Mouse (Mus musculus): ENCODE data around the gene Tnip3. TPM values are rescaled to one million over a fixed set of nuclear protein-coding genes. Genes with fewer than 3 reads are reported as not detected.

The Tnip3 gene
- total and polyA plus RNA-seq, 3 experiments, result 0.78 to 2.7 (median 2.0) TPM

DNA sequence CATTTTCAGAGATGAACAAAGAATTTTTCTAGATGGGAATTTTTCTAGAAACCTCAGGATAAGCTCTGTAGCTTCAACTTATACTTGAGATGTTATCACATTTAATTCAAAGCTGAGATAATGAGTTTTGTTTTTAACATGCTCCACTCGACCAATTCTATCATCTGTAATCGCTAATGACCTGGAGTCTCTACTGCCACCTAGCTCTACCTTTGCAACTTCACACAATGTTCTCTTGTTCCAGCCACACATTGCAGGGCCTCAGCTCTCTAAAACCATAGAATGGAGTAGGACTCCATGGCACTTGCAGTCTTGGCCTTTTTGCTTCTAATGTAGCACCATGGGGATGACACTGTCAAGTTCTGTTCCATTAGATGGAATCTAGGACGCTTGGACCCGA lies 90.5 kb downstream of the Tnip3 start:
- Histone ChIP-seq H3K4me1 (ENCODE audit: control insufficient read depth, insufficient read depth, low read length) (peaks cover 3% of the 10 kb centered on the region), H3K9ac (ENCODE audit: low read depth, low read length) (no peak overlapping the region), H3K79me2 (replicated peaks; ENCODE audit: control insufficient read depth, insufficient read depth, low read length) (no peaks in the 10 kb centered on the region), H3K36me3 (ENCODE audit: control insufficient read depth, insufficient read depth, low read length) (peaks cover 9% of the 10 kb centered on the region; the same call in 1 of the 2 replicates), H3K27ac (no peak overlapping the region), H3K27me3 (ENCODE audit: control insufficient read depth, insufficient read depth, low read length) (no peaks in the 10 kb centered on the region), H3K4me3 (no peak overlapping the region)
- intact Hi-C loops (cut with DNase I), result loop anchor here (2.0 kb wide), 2 partner anchors 39 to 105 kb away; no protein-coding TSS in a partner anchor
- no peak for TF ChIP-seq POLR2A (IDR thresholded peaks at IDR 0.05; ENCODE audit: insufficient read depth, low read depth, low read length)
- peak; percentile 56 for TF ChIP-seq CTCF (IDR thresholded peaks at IDR 0.05)
- WGBS, result 69% methylated on average over 4 of the region's 4 CpGs
- DNase-seq, result no peak

DNA sequence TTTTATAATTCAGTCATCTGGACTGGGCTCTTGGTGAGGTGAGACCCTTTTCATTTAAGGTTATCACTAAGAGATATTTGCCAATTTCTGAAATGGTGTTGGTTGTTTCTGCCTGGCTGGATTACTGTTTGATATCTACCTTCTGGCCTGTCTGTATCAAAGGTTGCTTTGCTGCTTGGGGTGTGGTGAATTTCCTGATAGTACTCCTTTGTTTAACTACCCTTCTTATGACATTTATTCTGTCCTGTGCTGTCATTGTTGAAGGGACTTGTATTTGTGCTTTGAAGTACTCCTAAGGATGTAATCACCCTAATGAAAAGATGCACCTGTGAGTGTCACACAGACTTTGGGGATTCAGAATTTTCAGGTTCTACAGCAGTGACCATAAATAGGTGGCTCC lies 96.1 kb downstream of the Tnip3 start:
- DNase-seq, result no peak

DNA sequence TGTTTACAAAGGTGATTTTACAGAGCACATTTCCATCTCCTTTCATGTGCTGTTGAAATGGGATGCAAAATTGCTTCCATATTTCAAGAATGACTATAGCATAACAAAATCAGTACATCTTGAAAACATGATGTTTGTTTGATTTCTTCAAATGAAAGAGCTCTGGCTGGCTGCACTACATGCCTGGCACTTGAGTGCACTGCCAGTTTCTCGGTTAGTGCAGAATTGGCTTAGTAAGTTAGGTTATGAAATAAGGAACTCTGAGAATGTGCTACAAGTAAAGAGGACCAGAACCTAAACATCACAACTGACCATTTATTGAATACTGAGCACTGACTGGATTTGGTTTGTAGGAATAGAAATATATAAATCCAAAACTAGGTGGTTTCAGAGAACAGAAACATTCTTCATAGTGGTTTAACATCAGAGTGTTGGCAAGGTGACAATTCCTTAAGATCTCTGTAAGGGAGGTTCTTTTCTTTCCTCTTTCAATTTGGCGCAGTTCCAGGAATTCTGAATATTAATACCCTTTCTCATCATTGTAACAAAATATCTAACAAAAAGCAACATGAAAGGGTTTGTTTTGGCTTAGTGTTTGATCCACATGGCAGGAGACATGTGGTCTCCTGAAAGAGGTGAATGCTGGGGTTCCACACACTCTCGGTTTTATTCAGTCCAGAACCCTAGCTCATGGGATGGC lies 98.1 kb downstream of the Tnip3 start:
- no peaks in the 10 kb centered on the region for H3K27me3 ChIP-seq (ENCODE audit: control insufficient read depth, insufficient read depth, low read length)
- WGBS, result 71% methylated on average over 3 of the region's 3 CpGs

More for the DNA sequence above, 96.1 kb downstream of the Tnip3 start:
- intact Hi-C loops (cut with DNase I), result no loop called here
- Histone ChIP-seq H3K9ac (ENCODE audit: low read depth, low read length) (no peak overlapping the region), H3K4me3 (no peak overlapping the region), H3K27ac (no peak overlapping the region), H3K4me1 (ENCODE audit: control insufficient read depth, insufficient read depth, low read length) (no peaks in the 10 kb centered on the region; the same call in 1 of the 2 replicates), H3K79me2 (replicated peaks; ENCODE audit: control insufficient read depth, insufficient read depth, low read length) (no peaks in the 10 kb centered on the region), H3K27me3 (ENCODE audit: control insufficient read depth, insufficient read depth, low read length) (no peaks in the 10 kb centered on the region), H3K36me3 (ENCODE audit: control insufficient read depth, insufficient read depth, low read length) (peaks cover 2% of the 10 kb centered on the region; the same call in 1 of the 2 replicates)
- TF ChIP-seq EP300 (IDR thresholded peaks at IDR 0.05; ENCODE audit: insufficient read depth, low read depth, low read length) (no peak), CTCF (IDR thresholded peaks at IDR 0.05) (no peak), POLR2A (IDR thresholded peaks at IDR 0.05; ENCODE audit: insufficient read depth, low read depth, low read length) (no peak)

DNA sequence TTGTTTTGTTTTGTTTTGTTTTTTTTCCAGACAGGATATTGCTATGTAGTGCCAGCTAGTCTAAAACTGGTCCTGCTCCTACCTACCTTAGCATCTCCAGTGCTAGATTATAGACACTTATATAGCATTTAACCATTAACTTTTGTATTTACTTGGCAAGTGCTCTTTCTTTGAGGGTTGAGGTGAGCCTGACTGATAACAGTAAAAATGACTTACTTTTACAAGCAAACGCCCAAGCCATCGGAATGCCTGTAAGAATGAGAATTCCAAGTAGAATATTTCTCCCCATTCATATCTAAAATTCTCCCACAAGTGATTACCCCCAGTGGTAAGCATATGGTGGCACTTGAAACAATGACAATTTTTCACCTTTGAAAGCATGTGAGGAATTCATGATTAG lies 105.5 kb downstream of the Tnip3 start:
- DNase-seq, result no peak
- Histone ChIP-seq H3K79me2 (replicated peaks; ENCODE audit: control insufficient read depth, insufficient read depth, low read length) (no peaks in the 10 kb centered on the region), H3K27ac (no peak overlapping the region), H3K4me3 (no peak overlapping the region), H3K36me3 (ENCODE audit: control insufficient read depth, insufficient read depth, low read length) (no peaks in the 10 kb centered on the region), H3K9ac (ENCODE audit: low read depth, low read length) (no peak overlapping the region), H3K27me3 (ENCODE audit: control insufficient read depth, insufficient read depth, low read length) (no peaks in the 10 kb centered on the region), H3K4me1 (ENCODE audit: control insufficient read depth, insufficient read depth, low read length) (no peaks in the 10 kb centered on the region)
- intact Hi-C loops (cut with DNase I), result no loop called here
- 67% methylated on average over 2 of the region's 2 CpGs for WGBS
- TF ChIP-seq EP300 (IDR thresholded peaks at IDR 0.05; ENCODE audit: insufficient read depth, low read depth, low read length) (no peak), POLR2A (IDR thresholded peaks at IDR 0.05; ENCODE audit: insufficient read depth, low read depth, low read length) (no peak), CTCF (IDR thresholded peaks at IDR 0.05) (no peak)

More for the DNA sequence above, 98.1 kb downstream of the Tnip3 start:
- no peak overlapping the region for H3K4me3 ChIP-seq
- H3K4me1 ChIP-seq (ENCODE audit: control insufficient read depth, insufficient read depth, low read length), result no peaks in the 10 kb centered on the region; the same call in 1 of the 2 replicates
- H3K9ac ChIP-seq (ENCODE audit: low read depth, low read length), result no peak overlapping the region
- H3K36me3 ChIP-seq (ENCODE audit: control insufficient read depth, insufficient read depth, low read length), result peaks cover 2% of the 10 kb centered on the region; the same call in 1 of the 2 replicates
- no peaks in the 10 kb centered on the region for H3K79me2 ChIP-seq (replicated peaks; ENCODE audit: control insufficient read depth, insufficient read depth, low read length)
- intact Hi-C loops (cut with DNase I), result no loop called here
- H3K27ac ChIP-seq, result no peak overlapping the region
- no peak for DNase-seq
- no peak for TF ChIP-seq EP300 (IDR thresholded peaks at IDR 0.05; ENCODE audit: insufficient read depth, low read depth, low read length)
- TF ChIP-seq POLR2A (IDR thresholded peaks at IDR 0.05; ENCODE audit: insufficient read depth, low read depth, low read length), result no peak
- no peak for TF ChIP-seq CTCF (IDR thresholded peaks at IDR 0.05)

- H3K36me3 ChIP-seq (ENCODE audit: control insufficient read depth, insufficient read depth, low read length), result no peaks in the 10 kb centered on the region
- TF ChIP-seq EP300 (IDR thresholded peaks at IDR 0.05; ENCODE audit: insufficient read depth, low read depth, low read length), result no peak
- no peak for TF ChIP-seq POLR2A (IDR thresholded peaks at IDR 0.05; ENCODE audit: insufficient read depth, low read depth, low read length)
- TF ChIP-seq CTCF (IDR thresholded peaks at IDR 0.05), result no peak
- intact Hi-C loops (cut with DNase I), result no loop called here
- DNase-seq, result no peak
- no peak overlapping the region for H3K4me3 ChIP-seq
- H3K4me1 ChIP-seq (ENCODE audit: control insufficient read depth, insufficient read depth, low read length), result no peaks in the 10 kb centered on the region
- no peak overlapping the region for H3K9ac ChIP-seq (ENCODE audit: low read depth, low read length)
- WGBS, result 50% methylated on average over 5 of the region's 5 CpGs
- no peak overlapping the region for H3K27ac ChIP-seq
- H3K79me2 ChIP-seq (replicated peaks; ENCODE audit: control insufficient read depth, insufficient read depth, low read length), result no peaks in the 10 kb centered on the region
- H3K27me3 ChIP-seq (ENCODE audit: control insufficient read depth, insufficient read depth, low read length), result no peaks in the 10 kb centered on the region
These were observed 107.1 kb downstream of the Tnip3 start for GRCm38 (mm10) chr6:65632184-65632583.

DNA sequence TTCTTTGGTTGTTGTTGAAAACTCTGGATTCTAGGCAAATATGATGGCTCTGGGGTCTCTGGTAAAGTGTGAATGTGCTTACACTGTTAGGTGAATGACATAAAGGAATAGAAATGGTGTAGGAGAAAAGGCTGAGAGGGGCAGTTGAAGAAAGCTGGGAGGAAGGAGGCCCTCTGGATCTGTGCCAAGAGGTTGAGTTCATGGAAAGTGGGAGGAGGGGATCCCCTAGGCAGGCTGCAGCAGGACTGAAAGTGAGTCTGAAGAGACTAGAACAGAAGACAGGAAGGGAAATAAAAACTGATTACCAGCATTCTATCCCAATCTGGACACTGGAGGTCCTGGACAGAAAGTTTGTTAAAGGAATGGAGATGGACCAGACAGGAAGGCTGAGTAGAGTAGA lies 117.3 kb downstream of the Tnip3 start:
- intact Hi-C loops (cut with DNase I), result no loop called here
- no peaks in the 10 kb centered on the region for H3K79me2 ChIP-seq (replicated peaks; ENCODE audit: control insufficient read depth, insufficient read depth, low read length)
- H3K36me3 ChIP-seq (ENCODE audit: control insufficient read depth, insufficient read depth, low read length), result no peaks in the 10 kb centered on the region
- H3K27me3 ChIP-seq (ENCODE audit: control insufficient read depth, insufficient read depth, low read length), result no peaks in the 10 kb centered on the region
- H3K27ac ChIP-seq, result no peak overlapping the region
- TF ChIP-seq POLR2A (IDR thresholded peaks at IDR 0.05; ENCODE audit: insufficient read depth, low read depth, low read length) (no peak), CTCF (IDR thresholded peaks at IDR 0.05) (no peak), EP300 (IDR thresholded peaks at IDR 0.05; ENCODE audit: insufficient read depth, low read depth, low read length) (no peak)
- DNase-seq, result no peak
- no peak overlapping the region for H3K9ac ChIP-seq (ENCODE audit: low read depth, low read length)
- H3K4me3 ChIP-seq, result no peak overlapping the region
- H3K4me1 ChIP-seq (ENCODE audit: control insufficient read depth, insufficient read depth, low read length), result no peaks in the 10 kb centered on the region
